Mouse (Mus musculus) megakaryocyte, embryonic 14.5 days (primary cell): ENCODE data around the gene Mknk2.

Source experiments
- FLI1 ChIP-seq: IDR thresholded peaks from 2 replicates; pipeline ENCODE4 v1.6.1; 2012; ENCODE audit warnings: low read length, inconsistent platforms, mixed read lengths
- GATA1 ChIP-seq: IDR thresholded peaks from 3 replicates; pipeline ENCODE4 v1.6.1; 2012; ENCODE audit warnings: mixed read lengths, low read length, inconsistent platforms, borderline replicate concordance

DNA sequence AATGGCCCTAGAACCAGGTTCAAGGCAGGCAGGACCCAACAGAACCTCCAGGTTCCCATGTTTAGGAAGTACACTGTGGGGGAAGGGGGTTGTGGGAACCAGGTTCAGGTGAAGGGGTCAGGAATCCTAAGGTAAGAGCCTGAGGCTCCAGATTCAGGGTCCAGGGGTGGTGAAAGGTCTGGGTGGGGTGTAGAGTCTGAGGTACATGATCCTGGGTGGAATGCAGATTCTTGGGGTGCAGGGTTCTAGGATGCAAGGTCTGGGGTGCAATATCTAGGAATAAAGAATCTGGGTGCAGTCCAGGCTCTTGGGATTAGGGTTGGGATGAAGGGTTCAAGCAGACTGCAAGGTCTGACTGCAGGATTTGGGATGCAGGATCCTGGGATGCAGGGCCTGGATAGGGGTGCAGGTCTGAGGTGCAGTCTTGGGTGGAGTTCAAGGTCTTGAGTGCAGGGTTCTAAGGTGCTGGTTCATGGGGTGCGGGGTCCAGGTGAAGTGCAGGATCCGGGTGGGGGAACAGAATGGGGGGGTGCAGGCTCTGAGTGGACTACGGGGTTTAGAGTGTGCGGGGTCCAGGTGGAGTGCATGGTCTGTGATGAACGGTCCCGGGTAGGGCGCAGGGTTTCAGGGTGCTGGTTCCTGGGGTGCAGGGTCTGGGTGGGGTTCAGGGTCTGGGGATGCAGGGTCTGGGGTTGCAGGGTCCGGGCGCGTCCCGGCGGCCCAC is 22.3 kb downstream of the Mknk2 start:
- no peak for TF ChIP-seq FLI1
- no peak for TF ChIP-seq GATA1
